Mouse (Mus musculus): ENCODE data around the gene Rasl2-9.
A peak's percentile ranks its signal among the peaks of the same experiment; 100 is the strongest.
"Not testable (repeated sequence)": the region's sequence is repeated elsewhere in the genome, so short reads cannot be mapped to it uniquely, and the experiment has no call there.

The Rasl2-9 gene

GRCm38 (mm10) chr7:5125549-5126406, at the start of gene Rasl2-9:
Gene Rasl2-9, minus strand, starts transcription at chr7:5125950.
- peak; percentile 81 for DNase-seq

- DNase-seq = not testable (repeated sequence)
Measured at GRCm38 (mm10) chr7:5149570-5149969, 23.8 kb upstream of the Rasl2-9 start, which contains the start of gene Vmn1r55. Gene Vmn1r55, minus strand, starts transcription at chr7:5149670.

- no peak for DNase-seq
Measured at GRCm38 (mm10) chr7:5125078-5125477, 672 bp downstream of the Rasl2-9 start.

GRCm38 (mm10) chr7:5116850-5117249, 8.9 kb downstream of the Rasl2-9 start, which contains the start of gene Rfpl4:
Gene Rfpl4, minus strand, starts transcription at chr7:5116950.
- DNase-seq = no peak

- DNase-seq = no peak
Measured at GRCm38 (mm10) chr7:5112701-5113100, 13.0 kb downstream of the Rasl2-9 start.

- no peak for DNase-seq
Measured at GRCm38 (mm10) chr7:5109301-5109700, 16.4 kb downstream of the Rasl2-9 start.

- DNase-seq = no peak
Measured at GRCm38 (mm10) chr7:5108272-5108671, 17.5 kb downstream of the Rasl2-9 start.

GRCm38 (mm10) chr7:5102564-5102963, 23.2 kb downstream of the Rasl2-9 start:
- DNase-seq = no peak

- DNase-seq = no peak
Measured at GRCm38 (mm10) chr7:5101066-5101663, 24.6 kb downstream of the Rasl2-9 start.

GRCm38 (mm10) chr7:5099796-5100195, 26.0 kb downstream of the Rasl2-9 start:
- DNase-seq = no peak

- DNase-seq = no peak
Measured at GRCm38 (mm10) chr7:5098769-5099168, 27.0 kb downstream of the Rasl2-9 start.

GRCm38 (mm10) chr7:5092831-5093510, 32.8 kb downstream of the Rasl2-9 start:
- no peak for DNase-seq

GRCm38 (mm10) chr7:5092381-5092780, 33.4 kb downstream of the Rasl2-9 start:
- DNase-seq = no peak

- DNase-seq = no peak
Measured at GRCm38 (mm10) chr7:5091008-5091728, 34.6 kb downstream of the Rasl2-9 start.

GRCm38 (mm10) chr7:5089853-5090252, 35.9 kb downstream of the Rasl2-9 start:
- no peak for DNase-seq

- no peak for DNase-seq
Measured at GRCm38 (mm10) chr7:5087886-5088285, 37.9 kb downstream of the Rasl2-9 start.

- DNase-seq = no peak
Measured at GRCm38 (mm10) chr7:5086921-5087440, 38.8 kb downstream of the Rasl2-9 start.

- no peak for DNase-seq
Measured at GRCm38 (mm10) chr7:5085512-5085911, 40.2 kb downstream of the Rasl2-9 start.

- DNase-seq = no peak
Measured at GRCm38 (mm10) chr7:5083325-5084105, 42.2 kb downstream of the Rasl2-9 start.

- no peak for DNase-seq
Measured at GRCm38 (mm10) chr7:5081939-5082338, 43.8 kb downstream of the Rasl2-9 start.

GRCm38 (mm10) chr7:5081241-5081640, 44.5 kb downstream of the Rasl2-9 start:
- no peak for DNase-seq

GRCm38 (mm10) chr7:5080815-5081214, 44.9 kb downstream of the Rasl2-9 start:
- DNase-seq = no peak

Data from thymus, postnatal 4 days (tissue).